Mouse (Mus musculus): ENCODE results near the gene Stk40. TPM values are rescaled to one million over a fixed set of nuclear protein-coding genes. Genes with fewer than 3 reads are reported as not detected.
A peak's percentile ranks its signal among the peaks of the same experiment; 100 is the strongest.
"Not testable (repeated sequence)": the region's sequence is repeated elsewhere in the genome, so short reads cannot be mapped to it uniquely, and the experiment has no call there.

Gene Stk40
- polyA plus RNA-seq, 1 experiment = 53.8 TPM

GRCm38 (mm10) chr4:126168851-126169250, 65.1 kb downstream of the Stk40 start:
- Histone ChIP-seq H3K4me3 (ENCODE audit: insufficient read depth, low read depth, low read length) (no peak overlapping the region), H3K27ac (replicated peaks; ENCODE audit: low read depth, low read length) (peak overlapping the region; percentile 9), H3K4me1 (ENCODE audit: control insufficient read depth, insufficient read depth, insufficient read length, low read length) (peaks cover 8% of the 10 kb centered on the region)

GRCm38 (mm10) chr4:126170737-126171136, 67.0 kb downstream of the Stk40 start:
- H3K27ac ChIP-seq (replicated peaks; ENCODE audit: low read depth, low read length); H3K4me1 ChIP-seq (ENCODE audit: control insufficient read depth, insufficient read depth, insufficient read length, low read length); H3K4me3 ChIP-seq (ENCODE audit: insufficient read depth, low read depth, low read length): not testable (repeated sequence)

GRCm38 (mm10) chr4:126173800-126174199, 70.0 kb downstream of the Stk40 start:
- Histone ChIP-seq H3K4me1 (ENCODE audit: control insufficient read depth, insufficient read depth, insufficient read length, low read length) (peaks cover 3% of the 10 kb centered on the region), H3K4me3 (ENCODE audit: insufficient read depth, low read depth, low read length) (no peak overlapping the region), H3K27ac (replicated peaks; ENCODE audit: low read depth, low read length) (no peak overlapping the region)

- H3K4me3 ChIP-seq (ENCODE audit: insufficient read depth, low read depth, low read length); H3K4me1 ChIP-seq (ENCODE audit: control insufficient read depth, insufficient read depth, insufficient read length, low read length); H3K27ac ChIP-seq (replicated peaks; ENCODE audit: low read depth, low read length): not testable (repeated sequence)
These were observed 72.2 kb downstream of the Stk40 start for GRCm38 (mm10) chr4:126175980-126176379.

- Histone ChIP-seq H3K4me3 (ENCODE audit: insufficient read depth, low read depth, low read length) (no peak overlapping the region), H3K4me1 (ENCODE audit: control insufficient read depth, insufficient read depth, insufficient read length, low read length) (no peaks in the 10 kb centered on the region), H3K27ac (replicated peaks; ENCODE audit: low read depth, low read length) (no peak overlapping the region)
These were observed 77.6 kb downstream of the Stk40 start for GRCm38 (mm10) chr4:126181170-126181957.

GRCm38 (mm10) chr4:126183034-126183433, 79.3 kb downstream of the Stk40 start:
- no peak overlapping the region for H3K27ac ChIP-seq (replicated peaks; ENCODE audit: low read depth, low read length)
- no peaks in the 10 kb centered on the region for H3K4me1 ChIP-seq (ENCODE audit: control insufficient read depth, insufficient read depth, insufficient read length, low read length)
- H3K4me3 ChIP-seq (ENCODE audit: insufficient read depth, low read depth, low read length) = no peak overlapping the region

- H3K4me1 ChIP-seq (ENCODE audit: control insufficient read depth, insufficient read depth, insufficient read length, low read length) = no peaks in the 10 kb centered on the region
- no peak overlapping the region; the same call in 1 of the 2 replicates for H3K27ac ChIP-seq (replicated peaks; ENCODE audit: low read depth, low read length)
- H3K4me3 ChIP-seq (ENCODE audit: insufficient read depth, low read depth, low read length) = no peak overlapping the region
These were observed 83.3 kb downstream of the Stk40 start for GRCm38 (mm10) chr4:126187096-126187495.

Other genes with a start within 250 kb of the Stk40 start
- gene Csf3r, start 79.4 kb upstream of the Stk40 start, polyA plus RNA-seq (2012; ENCODE audit: insufficient read depth, insufficient read length, missing spikeins) = 1.5 and 1.9 TPM in 2 replicates
- gene Mrps15, start 57.0 kb upstream of the Stk40 start, polyA plus RNA-seq (2012; ENCODE audit: insufficient read depth, insufficient read length, missing spikeins) = 275 and 283 TPM in 2 replicates
- 16.3 and 26.3 TPM in 2 replicates for gene Oscp1, start 45.4 kb upstream of the Stk40 start, polyA plus RNA-seq (2012; ENCODE audit: insufficient read depth, insufficient read length, missing spikeins)
- gene Lsm10, start 7.3 kb upstream of the Stk40 start, polyA plus RNA-seq (2012; ENCODE audit: insufficient read depth, insufficient read length, missing spikeins) = 19.2 and 24.1 TPM in 2 replicates
- gene Eva1b, start 43.8 kb downstream of the Stk40 start, polyA plus RNA-seq (2012; ENCODE audit: insufficient read depth, insufficient read length, missing spikeins) = 8.6 and 13.5 TPM in 2 replicates
- 2.1 and 3.5 TPM in 2 replicates for gene Sh3d21, start 59.5 kb downstream of the Stk40 start, polyA plus RNA-seq (2012; ENCODE audit: insufficient read depth, insufficient read length, missing spikeins)
- 65.6 and 120 TPM in 2 replicates for gene Thrap3, start 98.8 kb downstream of the Stk40 start, polyA plus RNA-seq (2012; ENCODE audit: insufficient read depth, insufficient read length, missing spikeins)
- gene Map7d1, start 152.4 kb downstream of the Stk40 start, polyA plus RNA-seq (2012; ENCODE audit: insufficient read depth, insufficient read length, missing spikeins) = 27.0 and 28.4 TPM in 2 replicates
- gene Trappc3, start 158.4 kb downstream of the Stk40 start, polyA plus RNA-seq (2012; ENCODE audit: insufficient read depth, insufficient read length, missing spikeins) = 73.3 and 97.6 TPM in 2 replicates
- gene Col8a2, start 182.8 kb downstream of the Stk40 start, polyA plus RNA-seq (2012; ENCODE audit: insufficient read depth, insufficient read length, missing spikeins) = not detected in 2 replicates
- gene Adprhl2, start 217.7 kb downstream of the Stk40 start, polyA plus RNA-seq (2012; ENCODE audit: insufficient read depth, insufficient read length, missing spikeins) = 14.8 and 15.4 TPM in 2 replicates
- gene Tekt2, start 221.7 kb downstream of the Stk40 start, polyA plus RNA-seq (2012; ENCODE audit: insufficient read depth, insufficient read length, missing spikeins) = not detected in 2 replicates